Comparison of ENCODE assay signal across 25 mouse cellular contexts in genomic region chr3:63187836-63188440, GRCm38 (mm10). TPM values are rescaled to one million over a fixed set of nuclear protein-coding genes. Genes with fewer than 3 reads are reported as not detected.
A peak's percentile ranks its signal among the peaks of the same experiment; 100 is the strongest.
DNase-seq lines count a peak whose midpoint lies in the region; ATAC-seq and TF ChIP-seq lines count a peak whose summit lies in the region.
"Had no signal": no experiment of that assay in that cellular context is flagged by ENCODE, and none has a peak within 500 bp of the region (broad histone marks: within the 10 kb centered on the region; RNA-seq: fewer than 3 reads in every experiment).

No protein-coding gene starts in this region.

- H3K4me3 ChIP-seq in embryonic facial prominence, embryonic 14.5 days (ENCODE audit: low read depth, low read length) = no peak overlapping the region
- H3K4me3 ChIP-seq in intestine, postnatal 0 days (ENCODE audit: low read depth, low read length) = no peak overlapping the region
- H3K4me3 ChIP-seq: embryonic facial prominence, embryonic 12.5 days; erythroblast, embryonic 14.5 days; heart, embryonic 13.5 days; hindbrain, embryonic 15.5 days had no signal

- peak; percentile 6 for DNase-seq in ovary, adult 18-20 months (ENCODE audit: low spot score)
- DNase-seq in ovary, postnatal 14 days (ENCODE audit: low spot score) = no peak
- peak; percentile 22 for DNase-seq in adipocyte (ENCODE audit: low spot score)
- peak; percentile 80 for DNase-seq in embryonic facial prominence, embryonic 14.5 days (ENCODE audit: low spot score)
- no peak for DNase-seq in kidney, postnatal 4 days
- DNase-seq in lung, postnatal 36 days = no peak
- DNase-seq: adrenal gland, postnatal 25 days; B cell, adult 2 months; cerebellum, adult 11 months; cerebellum, adult 8-10 months; cerebellum, postnatal 14 days; embryo, embryonic 11 days; gastrocnemius, postnatal 36 days; heart, adult 11 months; heart, postnatal 36 days; kidney, adult 11 months had no signal

- peaks cover 6% of the 10 kb centered on the region; the same call in 1 of the 2 replicates for H3K4me1 ChIP-seq in embryonic facial prominence, embryonic 14.5 days (ENCODE audit: control insufficient read depth, insufficient read depth, low read length)
- no peaks in the 10 kb centered on the region for H3K4me1 ChIP-seq in intestine, postnatal 0 days (replicated peaks; ENCODE audit: control insufficient read depth, insufficient read depth, low read length)
- H3K4me1 ChIP-seq: heart, embryonic 13.5 days; hindbrain, embryonic 15.5 days had no signal

- H3K36me3 ChIP-seq in embryonic facial prominence, embryonic 14.5 days (ENCODE audit: control insufficient read depth, insufficient read depth, low read length) = no peaks in the 10 kb centered on the region
- no peaks in the 10 kb centered on the region for H3K36me3 ChIP-seq in intestine, postnatal 0 days (ENCODE audit: control insufficient read depth, insufficient read depth)
- H3K36me3 ChIP-seq: embryonic facial prominence, embryonic 12.5 days; G1E; heart, embryonic 13.5 days; hindbrain, embryonic 15.5 days had no signal

- H3K9me3 ChIP-seq in embryonic facial prominence, embryonic 14.5 days (ENCODE audit: control insufficient read depth, low read length) = no peaks in the 10 kb centered on the region
- H3K9me3 ChIP-seq in intestine, postnatal 0 days (ENCODE audit: control insufficient read depth) = no peaks in the 10 kb centered on the region
- H3K9me3 ChIP-seq: embryonic facial prominence, embryonic 12.5 days; G1E; heart, embryonic 13.5 days; hindbrain, embryonic 15.5 days had no signal

- H3K4me2 ChIP-seq in embryonic facial prominence, embryonic 14.5 days (ENCODE audit: low read depth, low read length) = no peak overlapping the region
- H3K4me2 ChIP-seq in intestine, postnatal 0 days (replicated peaks; ENCODE audit: low read depth) = no peak overlapping the region
- H3K4me2 ChIP-seq: embryonic facial prominence, embryonic 12.5 days; heart, embryonic 13.5 days; hindbrain, embryonic 15.5 days had no signal

- H3K27me3 ChIP-seq in embryonic facial prominence, embryonic 14.5 days (replicated peaks; ENCODE audit: control insufficient read depth, insufficient read depth, low read length) = no peaks in the 10 kb centered on the region
- no peaks in the 10 kb centered on the region for H3K27me3 ChIP-seq in intestine, postnatal 0 days (replicated peaks; ENCODE audit: control insufficient read depth, insufficient read depth, low read length)
- H3K27me3 ChIP-seq: embryonic facial prominence, embryonic 12.5 days; heart, embryonic 13.5 days; hindbrain, embryonic 15.5 days had no signal

- TF ChIP-seq CTCF in intestine, postnatal 0 days (IDR thresholded peaks at IDR 0.05; ENCODE audit: low read depth) = no peak

- ATAC-seq in embryonic facial prominence, embryonic 14.5 days (ENCODE audit: low read depth) = no peak
- no peak for ATAC-seq in intestine, postnatal 0 days
- ATAC-seq: CD4-positive, CD25-positive, alpha-beta regulatory T cell, adult 4 months; forebrain, embryonic 16.5 days; inflammation-experienced regulatory T-cells, adult 6 months had no signal

- WGBS in embryonic facial prominence, embryonic 14.5 days = 42% methylated on average over 3 of the region's 3 CpGs
- WGBS in intestine, postnatal 0 days = 73% methylated on average over 3 of the region's 3 CpGs

- peak overlapping the region; percentile 12; the same call in 1 of the 2 replicates for H3K27ac ChIP-seq in embryonic facial prominence, embryonic 14.5 days (replicated peaks; ENCODE audit: low read depth, low read length)
- H3K27ac ChIP-seq in intestine, postnatal 0 days (ENCODE audit: low read depth, low read length) = no peak overlapping the region
- H3K27ac ChIP-seq: embryonic facial prominence, embryonic 12.5 days; heart, embryonic 13.5 days; hindbrain, embryonic 15.5 days had no signal

- no peak overlapping the region for H3K9ac ChIP-seq in embryonic facial prominence, embryonic 14.5 days (ENCODE audit: low read depth, low read length)
- H3K9ac ChIP-seq in intestine, postnatal 0 days (ENCODE audit: low read depth, low read length) = no peak overlapping the region
- H3K9ac ChIP-seq: embryonic facial prominence, embryonic 12.5 days; heart, embryonic 13.5 days; hindbrain, embryonic 15.5 days had no signal

RNA-seq across cellular contexts. Expression of gene Mme, which starts 53.4 kb away (rescaled TPM):
- 51.6 and 58.8 TPM in 2 replicates for polyA plus RNA-seq in embryonic facial prominence, embryonic 14.5 days (2014; fragmentation: Nextera tagmentation; extraction: Ambion mirVana)
- 42.9 and 53.0 TPM in 2 replicates for polyA plus RNA-seq in intestine, postnatal 0 days (2015; fragmentation: Nextera tagmentation; extraction: Ambion mirVana)
- polyA plus RNA-seq: CD4-positive, CD25-positive, alpha-beta regulatory T cell, adult 4 months; erythroblast, embryonic 14.5 days; G1E; inflammation-experienced regulatory T-cells, adult 6 months had no signal

Comparison
In these comparisons a context has a peak if more than half of its experiments do, and no peak if none do; other contexts are left out.
1. DNase-seq: peak in ovary, adult 18-20 months (single experiment), adipocyte (single experiment) and embryonic facial prominence, embryonic 14.5 days (single experiment); none in ovary, postnatal 14 days (single experiment), kidney, postnatal 4 days (0 of 2) and lung, postnatal 36 days (single experiment).